15 mouse cellular contexts compared by ENCODE assay signal in genomic region chr7:99172898-99173297, GRCm38 (mm10). TPM values are rescaled to one million over a fixed set of nuclear protein-coding genes. Genes with fewer than 3 reads are reported as not detected.
A peak's percentile ranks its signal among the peaks of the same experiment; 100 is the strongest.
DNase-seq lines count a peak whose midpoint lies in the region; ATAC-seq and TF ChIP-seq lines count a peak whose summit lies in the region.
"Had no signal": no experiment of that assay in that cellular context is flagged by ENCODE, and none has a peak within 500 bp of the region (broad histone marks: within the 10 kb centered on the region; RNA-seq: fewer than 3 reads in every experiment).

No protein-coding gene starts in this region.

- H3K27ac ChIP-seq in heart, embryonic 16.5 days (ENCODE audit: low read length): no peak overlapping the region
- no peak overlapping the region for H3K27ac ChIP-seq in left cerebral cortex, adult 2 months
- H3K27ac ChIP-seq: hindbrain, embryonic 10.5 days; limb, embryonic 15.5 days; midbrain, embryonic 12.5 days; neural tube, embryonic 13.5 days had no signal

- H3K36me3 ChIP-seq in heart, embryonic 16.5 days (ENCODE audit: control insufficient read depth, insufficient read depth): no peaks in the 10 kb centered on the region
- H3K36me3 ChIP-seq: hindbrain, embryonic 10.5 days; limb, embryonic 15.5 days; midbrain, embryonic 12.5 days; neural tube, embryonic 13.5 days had no signal

- no peak for TF ChIP-seq CTCF in left cerebral cortex, adult 2 months (IDR thresholded peaks at IDR 0.05)

- no peak overlapping the region for H3K4me2 ChIP-seq in heart, embryonic 16.5 days (ENCODE audit: low read depth, low read length)
- H3K4me2 ChIP-seq: limb, embryonic 15.5 days; midbrain, embryonic 12.5 days; neural tube, embryonic 13.5 days had no signal

- no peak overlapping the region for H3K4me3 ChIP-seq in heart, embryonic 16.5 days (ENCODE audit: low read length)
- no peak overlapping the region for H3K4me3 ChIP-seq in left cerebral cortex, adult 2 months
- H3K4me3 ChIP-seq: hindbrain, embryonic 10.5 days; limb, embryonic 15.5 days; midbrain, embryonic 12.5 days; neural tube, embryonic 13.5 days had no signal

- peak; percentile 19; the same call in 1 of the 2 replicates for ATAC-seq in heart, embryonic 16.5 days (replicated peaks; ENCODE audit: extremely low read depth, insufficient read depth, low FRiP score)
- peak; percentile 75 for ATAC-seq in megakaryocyte, adult 5-6 weeks (ENCODE audit: poor library complexity, severe bottlenecking)
- no peak for ATAC-seq in erythroblast, adult 5-6 weeks (replicated peaks; ENCODE audit: low FRiP score, poor library complexity, severe bottlenecking)
- ATAC-seq: Patski had no signal

- no peaks in the 10 kb centered on the region for H3K27me3 ChIP-seq in heart, embryonic 16.5 days (ENCODE audit: control insufficient read depth, insufficient read depth, low read length)
- H3K27me3 ChIP-seq: limb, embryonic 15.5 days; midbrain, embryonic 12.5 days; neural tube, embryonic 13.5 days had no signal

- H3K9me3 ChIP-seq in heart, embryonic 16.5 days (replicated peaks; ENCODE audit: control insufficient read depth, low read length): no peaks in the 10 kb centered on the region
- H3K9me3 ChIP-seq: hindbrain, embryonic 10.5 days; limb, embryonic 15.5 days; midbrain, embryonic 12.5 days; neural tube, embryonic 13.5 days had no signal

- no peak overlapping the region for H3K9ac ChIP-seq in heart, embryonic 16.5 days (ENCODE audit: low read length)
- H3K9ac ChIP-seq: limb, embryonic 15.5 days; midbrain, embryonic 12.5 days; neural tube, embryonic 13.5 days had no signal

- intact Hi-C loops in heart, postnatal 25 days (cut with DNase I): no loop called here
- intact Hi-C loops in heart, postnatal 14 days (cut with DNase I): no loop called here
- intact Hi-C loops in left cerebral cortex, adult 2 months (cut with DNase I): no loop called here

- DNase-seq in heart, postnatal 25 days (ENCODE audit: low spot score): no peak
- DNase-seq in MEL-GATA-1-ER (ENCODE audit: extremely low read depth, low read depth): peak; percentile 96
- peak; percentile 28 to 59 for DNase-seq in heart, postnatal 14 days
- no peak for DNase-seq in left cerebral cortex, adult 2 months (ENCODE audit: extremely low spot score in 1 of 2, low spot score in 2 of 2)
- DNase-seq in left cerebral cortex, adult 11 months (ENCODE audit: low spot score): no peak
- DNase-seq: adrenal gland, adult 2 months; kidney, adult 8-10 months had no signal

- H3K4me1 ChIP-seq in heart, embryonic 16.5 days (ENCODE audit: control insufficient read depth, insufficient read depth, low read length): no peaks in the 10 kb centered on the region
- H3K4me1 ChIP-seq: neural tube, embryonic 13.5 days had no signal

- WGBS in heart, embryonic 16.5 days: 43% methylated on average over 6 of the region's 6 CpGs

RNA-seq across cellular contexts. Expression of gene Dgat2, which starts 9.6 kb away (rescaled TPM):
- polyA plus RNA-seq in heart, embryonic 16.5 days (2015; fragmentation: Nextera tagmentation; extraction: Ambion mirVana): 38.5 and 44.9 TPM in 2 replicates
- 100 to 1,000 TPM; 272 to 339 TPM for total RNA-seq in heart, postnatal 25 days (2021)
- total RNA-seq in heart, postnatal 14 days (2021): 100 to 1,000 TPM; 256 to 300 TPM
- 10.8 and 11.3 TPM in 2 replicates for total RNA-seq in megakaryocyte, adult 5-6 weeks (2015)
- total RNA-seq in megakaryocyte, adult 5-6 weeks (2017): 9.1 and 14.0 TPM in 2 replicates
- total RNA-seq in erythroblast, adult 5-6 weeks (2015; ENCODE audit: low replicate concordance): 4.2 and 7.7 TPM in 2 replicates
- total RNA-seq in erythroblast, adult 5-6 weeks (2017; ENCODE audit: low replicate concordance): 5.3 and 7.1 TPM in 2 replicates
- total RNA-seq in left cerebral cortex, adult 2 months (2021): 10 to 100 TPM; 55.7 to 57.8 TPM

RNA-seq across cellular contexts. Expression of gene Uvrag, which starts 32.0 kb away (rescaled TPM):
- polyA plus RNA-seq in heart, embryonic 16.5 days (2015; fragmentation: Nextera tagmentation; extraction: Ambion mirVana): 16.3 and 17.3 TPM in 2 replicates
- total RNA-seq in heart, postnatal 25 days (2021): 10 to 100 TPM; 24.9 to 26.3 TPM
- 10 to 100 TPM; 28.2 to 28.3 TPM for total RNA-seq in heart, postnatal 14 days (2021)
- total RNA-seq in megakaryocyte, adult 5-6 weeks (2015): 37.2 and 42.4 TPM in 2 replicates
- total RNA-seq in megakaryocyte, adult 5-6 weeks (2017): 43.1 and 50.8 TPM in 2 replicates
- 8.4 and 8.5 TPM in 2 replicates for total RNA-seq in erythroblast, adult 5-6 weeks (2015; ENCODE audit: low replicate concordance)
- total RNA-seq in erythroblast, adult 5-6 weeks (2017; ENCODE audit: low replicate concordance): 6.6 and 9.3 TPM in 2 replicates
- 10 to 100 TPM; 47.6 to 68.3 TPM for total RNA-seq in left cerebral cortex, adult 2 months (2021)

Comparison
In these comparisons a context has a peak if more than half of its experiments do, and no peak if none do; other contexts are left out.
1. DNase-seq: peak in MEL-GATA-1-ER (single experiment) and heart, postnatal 14 days (2 of 2); none in heart, postnatal 25 days (single experiment), left cerebral cortex, adult 2 months (0 of 2) and left cerebral cortex, adult 11 months (single experiment).